Comparison of ENCODE assay signal across 20 mouse cellular contexts in genomic region chr5:139849626-139850320, GRCm38 (mm10). TPM values are rescaled to one million over a fixed set of nuclear protein-coding genes. Genes with fewer than 3 reads are reported as not detected.
DNase-seq lines count a peak whose midpoint lies in the region; ATAC-seq and TF ChIP-seq lines count a peak whose summit lies in the region.
"Had no signal": no experiment of that assay in that cellular context is flagged by ENCODE, and none has a peak within 500 bp of the region (broad histone marks: within the 10 kb centered on the region; RNA-seq: fewer than 3 reads in every experiment).

No protein-coding gene starts in this region.

- H3K4me1 ChIP-seq in hindbrain, postnatal 0 days (ENCODE audit: insufficient read depth, low read length): no peaks in the 10 kb centered on the region
- peaks cover 7% of the 10 kb centered on the region; the same call in 1 of the 2 replicates for H3K4me1 ChIP-seq in hindbrain, embryonic 14.5 days (replicated peaks; ENCODE audit: control insufficient read depth, insufficient read depth, low read length)

- 54% methylated on average over 12 of the region's 12 CpGs for WGBS in hindbrain, postnatal 0 days
- WGBS in hindbrain, embryonic 14.5 days: 70% methylated on average over 12 of the region's 12 CpGs

- H3K36me3 ChIP-seq in hindbrain, postnatal 0 days (ENCODE audit: insufficient read depth, low read length): no peaks in the 10 kb centered on the region
- no peaks in the 10 kb centered on the region for H3K36me3 ChIP-seq in hindbrain, embryonic 14.5 days (replicated peaks; ENCODE audit: control insufficient read depth, insufficient read depth)
- H3K36me3 ChIP-seq: forebrain, embryonic 12.5 days; hindbrain, embryonic 13.5 days; limb, embryonic 15.5 days had no signal

- no peaks in the 10 kb centered on the region for H3K27me3 ChIP-seq in hindbrain, postnatal 0 days (ENCODE audit: insufficient read depth, low read length)
- H3K27me3 ChIP-seq in hindbrain, embryonic 14.5 days (ENCODE audit: control insufficient read depth, insufficient read depth, low read length): no peaks in the 10 kb centered on the region
- H3K27me3 ChIP-seq: forebrain, embryonic 12.5 days; hindbrain, embryonic 13.5 days; limb, embryonic 15.5 days had no signal

- intact Hi-C loops in left cerebral cortex, postnatal 10 days (cut with DNase I): no loop called here

- DNase-seq in hindbrain, postnatal 0 days (ENCODE audit: low spot score): peak; percentile 33
- DNase-seq in hindbrain, embryonic 14.5 days (ENCODE audit: low spot score): no peak
- peak; percentile 40 for DNase-seq in Muller cell, postnatal 12 days (ENCODE audit: inconsistent ontology term)
- DNase-seq in adrenal gland, adult 2 months: peak; percentile 78
- peak; percentile 50 for DNase-seq in kidney, adult 9 months
- DNase-seq in thymus, postnatal 14 days: no peak
- no peak for DNase-seq in left cerebral cortex, postnatal 10 days (ENCODE audit: extremely low spot score in 1 of 2, low spot score in 2 of 2)
- no peak for DNase-seq in cerebellum, adult 11 months
- DNase-seq: lung, adult 18-20 months; lung, postnatal 36 days; thymus, postnatal 4 days had no signal

- H3K4me2 ChIP-seq in hindbrain, postnatal 0 days (ENCODE audit: low read depth, low read length): no peak overlapping the region
- no peak overlapping the region for H3K4me2 ChIP-seq in hindbrain, embryonic 14.5 days (replicated peaks)
- H3K4me2 ChIP-seq: forebrain, embryonic 12.5 days; heart, embryonic 11.5 days; hindbrain, embryonic 13.5 days; limb, embryonic 15.5 days had no signal

- H3K9me3 ChIP-seq in hindbrain, postnatal 0 days (ENCODE audit: low read length): no peaks in the 10 kb centered on the region
- peaks cover 2% of the 10 kb centered on the region; the same call in 1 of the 2 replicates for H3K9me3 ChIP-seq in hindbrain, embryonic 14.5 days (ENCODE audit: control insufficient read depth, low read length)
- H3K9me3 ChIP-seq: forebrain, embryonic 12.5 days; limb, embryonic 15.5 days had no signal

- no peak overlapping the region for H3K4me3 ChIP-seq in hindbrain, postnatal 0 days (ENCODE audit: low read length)
- H3K4me3 ChIP-seq in hindbrain, embryonic 14.5 days (replicated peaks; ENCODE audit: low read length): no peak overlapping the region
- H3K4me3 ChIP-seq: forebrain, embryonic 12.5 days; hindbrain, embryonic 13.5 days; limb, embryonic 15.5 days had no signal

- no peak for ATAC-seq in hindbrain, postnatal 0 days
- no peak for ATAC-seq in hindbrain, embryonic 14.5 days (ENCODE audit: low FRiP score)
- ATAC-seq: intestine, embryonic 16.5 days had no signal

- H3K27ac ChIP-seq in hindbrain, postnatal 0 days: no peak overlapping the region
- H3K27ac ChIP-seq in hindbrain, embryonic 14.5 days: no peak overlapping the region
- H3K27ac ChIP-seq: forebrain, embryonic 12.5 days; hindbrain, embryonic 13.5 days; limb, embryonic 15.5 days had no signal

- H3K9ac ChIP-seq in hindbrain, postnatal 0 days (replicated peaks; ENCODE audit: low read length): no peak overlapping the region
- H3K9ac ChIP-seq in hindbrain, embryonic 14.5 days: no peak overlapping the region
- H3K9ac ChIP-seq: forebrain, embryonic 12.5 days; hindbrain, embryonic 13.5 days; limb, embryonic 15.5 days had no signal

- no peak for TF ChIP-seq CTCF in hindbrain, postnatal 0 days (IDR thresholded peaks at IDR 0.05; ENCODE audit: low read depth)

RNA-seq across cellular contexts. Expression of gene Psmg3, which starts 23.1 kb away (rescaled TPM):
- total RNA-seq in hindbrain, postnatal 0 days (2014; rRNA removed): 23.6 and 26.1 TPM in 2 replicates
- 59.0 and 60.6 TPM in 2 replicates for polyA plus RNA-seq in hindbrain, postnatal 0 days (2015; fragmentation: Nextera tagmentation; extraction: Ambion mirVana)
- polyA plus RNA-seq in hindbrain, embryonic 14.5 days (2014; fragmentation: Nextera tagmentation; extraction: Ambion mirVana): 63.6 and 67.5 TPM in 2 replicates
- total RNA-seq in adrenal gland, adult 2 months (2021): 10 to 100 TPM; 14.8 to 21.5 TPM
- 18.3 and 20.8 TPM in 2 replicates for polyA plus RNA-seq in adrenal gland, adult 2 months (2012; rRNA removed)
- total RNA-seq in left cerebral cortex, postnatal 10 days (2021): 10 to 100 TPM; 18.3 to 18.4 TPM

RNA-seq across cellular contexts. Expression of gene Gm26938, which starts 23.6 kb away (rescaled TPM):
- not detected in 2 replicates for total RNA-seq in hindbrain, postnatal 0 days (2014; rRNA removed)
- not detected in 2 replicates for polyA plus RNA-seq in hindbrain, postnatal 0 days (2015; fragmentation: Nextera tagmentation; extraction: Ambion mirVana)
- 0.29 and 0.31 TPM in 2 replicates for polyA plus RNA-seq in hindbrain, embryonic 14.5 days (2014; fragmentation: Nextera tagmentation; extraction: Ambion mirVana)
- not detected for total RNA-seq in adrenal gland, adult 2 months (2021)
- polyA plus RNA-seq in adrenal gland, adult 2 months (2012; rRNA removed): not detected in 2 replicates
- total RNA-seq in left cerebral cortex, postnatal 10 days (2021): not detected
- total RNA-seq: ES-E14; heart, postnatal 14 days; layer of hippocampus, postnatal 10 days had no signal
- polyA plus RNA-seq: forebrain, embryonic 12.5 days; gonadal fat pad, adult 2 months; heart, embryonic 11.5 days; hindbrain, embryonic 13.5 days; intestine, embryonic 16.5 days; limb, embryonic 15.5 days had no signal

RNA-seq across cellular contexts. Expression of gene Tmem184a, which starts 30.1 kb away (rescaled TPM):
- 0.04 and 0.31 TPM in 2 replicates for total RNA-seq in hindbrain, postnatal 0 days (2014; rRNA removed)
- polyA plus RNA-seq in hindbrain, postnatal 0 days (2015; fragmentation: Nextera tagmentation; extraction: Ambion mirVana): 0.06 and 0.08 TPM in 2 replicates
- polyA plus RNA-seq in hindbrain, embryonic 14.5 days (2014; fragmentation: Nextera tagmentation; extraction: Ambion mirVana): 0.08 TPM in 1 of 2 replicates, not detected in the other
- total RNA-seq in adrenal gland, adult 2 months (2021): under 1 TPM; 0.17 TPM
- 0.43 and 1.5 TPM in 2 replicates for polyA plus RNA-seq in adrenal gland, adult 2 months (2012; rRNA removed)
- under 1 TPM in 1 of 2 experiments, not detected in 1; 0.43 TPM for total RNA-seq in left cerebral cortex, postnatal 10 days (2021)

RNA-seq across cellular contexts. Expression of gene Elfn1, which starts 58.0 kb away (rescaled TPM):
- total RNA-seq in hindbrain, postnatal 0 days (2014; rRNA removed): 26.0 and 45.1 TPM in 2 replicates
- 2.3 and 3.3 TPM in 2 replicates for polyA plus RNA-seq in hindbrain, postnatal 0 days (2015; fragmentation: Nextera tagmentation; extraction: Ambion mirVana)
- 3.5 and 5.0 TPM in 2 replicates for polyA plus RNA-seq in hindbrain, embryonic 14.5 days (2014; fragmentation: Nextera tagmentation; extraction: Ambion mirVana)
- 10 to 100 TPM in 1 of 2 experiments, under 1 TPM in 1; 0.35 to 25.4 TPM for total RNA-seq in adrenal gland, adult 2 months (2021)
- 33.8 and 96.1 TPM in 2 replicates for polyA plus RNA-seq in adrenal gland, adult 2 months (2012; rRNA removed)
- total RNA-seq in left cerebral cortex, postnatal 10 days (2021): 10 to 100 TPM; 40.4 to 48.8 TPM

RNA-seq across cellular contexts. Expression of gene Mafk, which starts 58.5 kb away (rescaled TPM):
- total RNA-seq in hindbrain, postnatal 0 days (2014; rRNA removed): 12.9 and 13.1 TPM in 2 replicates
- polyA plus RNA-seq in hindbrain, postnatal 0 days (2015; fragmentation: Nextera tagmentation; extraction: Ambion mirVana): 6.5 and 7.0 TPM in 2 replicates
- polyA plus RNA-seq in hindbrain, embryonic 14.5 days (2014; fragmentation: Nextera tagmentation; extraction: Ambion mirVana): 7.1 and 7.8 TPM in 2 replicates
- total RNA-seq in adrenal gland, adult 2 months (2021): 10 to 100 TPM; 32.1 to 34.1 TPM
- 28.8 and 29.8 TPM in 2 replicates for polyA plus RNA-seq in adrenal gland, adult 2 months (2012; rRNA removed)
- total RNA-seq in left cerebral cortex, postnatal 10 days (2021): 1 to 10 TPM; 7.0 to 7.8 TPM

Comparison
In these comparisons a context has a peak if more than half of its experiments do, and no peak if none do; other contexts are left out.
1. DNase-seq: peak in hindbrain, postnatal 0 days (single experiment), Muller cell, postnatal 12 days (single experiment), adrenal gland, adult 2 months (single experiment) and kidney, adult 9 months (single experiment); none in hindbrain, embryonic 14.5 days (single experiment), thymus, postnatal 14 days (single experiment), left cerebral cortex, postnatal 10 days (0 of 2) and cerebellum, adult 11 months (single experiment).